Mouse (Mus musculus): ENCODE data around the gene Arhgef3. TPM values are rescaled to one million over a fixed set of nuclear protein-coding genes. Genes with fewer than 3 reads are reported as not detected.

The Arhgef3 gene
- polyA plus RNA-seq, 1 experiment from 2014 or later, result 12.8 TPM

DNA sequence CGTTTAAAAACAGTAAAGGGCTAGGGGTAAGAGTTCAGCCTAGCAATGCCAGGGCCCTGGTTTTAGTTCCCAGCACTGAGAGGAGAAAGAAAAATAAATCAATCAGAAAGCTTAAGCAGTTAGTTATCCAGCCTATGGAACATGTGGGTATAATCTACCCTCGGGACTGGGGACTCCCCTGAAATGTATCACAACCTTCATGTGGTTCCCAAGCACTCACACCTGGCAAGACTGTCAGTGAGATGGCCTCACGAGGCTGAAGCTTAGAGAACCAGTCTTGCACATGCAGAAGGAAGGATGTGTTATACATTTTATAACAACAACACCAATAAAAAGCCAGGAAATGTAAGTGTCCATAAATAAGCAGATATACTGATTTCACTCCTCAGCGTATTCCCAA lies 189.7 kb downstream of the Arhgef3 start:
- Histone ChIP-seq H3K4me1 (replicated peaks; ENCODE audit: control insufficient read depth, insufficient read depth, low read length) (no peaks in the 10 kb centered on the region), H3K9me3 (ENCODE audit: control insufficient read depth, low read length) (no peaks in the 10 kb centered on the region), H3K4me2 (ENCODE audit: low read depth, low read length) (no peak overlapping the region), H3K4me3 (ENCODE audit: low read length) (no peak overlapping the region), H3K9ac (ENCODE audit: low read length) (no peak overlapping the region), H3K27me3 (ENCODE audit: control insufficient read depth, insufficient read depth, low read depth, low read length) (no peaks in the 10 kb centered on the region), H3K27ac (ENCODE audit: low read length) (no peak overlapping the region), H3K36me3 (ENCODE audit: control insufficient read depth, insufficient read depth, low read length) (no peaks in the 10 kb centered on the region)
- 64% methylated on average over 4 of the region's 4 CpGs for WGBS
- ATAC-seq (ENCODE audit: low read depth), result no peak

DNA sequence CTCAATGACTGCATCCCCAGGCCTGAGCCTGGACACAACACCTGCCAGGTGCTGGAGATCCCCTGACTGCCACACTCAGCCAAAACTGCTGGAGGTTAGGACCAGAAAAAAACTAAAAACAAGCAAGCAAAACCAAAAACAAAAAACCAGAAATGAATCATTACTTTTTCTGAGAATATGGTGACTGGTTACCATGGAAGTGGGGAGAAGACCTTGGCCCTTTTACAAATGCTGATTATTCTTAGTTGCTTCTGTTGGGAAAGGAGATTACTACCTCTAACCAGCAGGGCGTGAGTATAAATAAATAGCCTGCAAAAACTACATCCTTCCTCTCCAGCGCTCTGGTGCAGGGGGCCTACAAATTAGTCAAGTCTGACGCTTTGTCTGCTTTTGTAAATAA lies 194.1 kb downstream of the Arhgef3 start:
- Histone ChIP-seq H3K9ac (ENCODE audit: low read length) (no peak overlapping the region), H3K9me3 (ENCODE audit: control insufficient read depth, low read length) (no peaks in the 10 kb centered on the region), H3K27ac (ENCODE audit: low read length) (no peak overlapping the region), H3K27me3 (ENCODE audit: control insufficient read depth, insufficient read depth, low read depth, low read length) (no peaks in the 10 kb centered on the region), H3K4me3 (ENCODE audit: low read length) (no peak overlapping the region), H3K4me2 (ENCODE audit: low read depth, low read length) (no peak overlapping the region), H3K36me3 (ENCODE audit: control insufficient read depth, insufficient read depth, low read length) (no peaks in the 10 kb centered on the region), H3K4me1 (replicated peaks; ENCODE audit: control insufficient read depth, insufficient read depth, low read length) (no peaks in the 10 kb centered on the region)
- no peak for ATAC-seq (ENCODE audit: low read depth)
- 36% methylated on average over 3 of the region's 3 CpGs for WGBS

- no peak overlapping the region for H3K4me3 ChIP-seq (ENCODE audit: low read length)
- H3K27ac ChIP-seq (ENCODE audit: low read length), result no peak overlapping the region
- H3K36me3 ChIP-seq (ENCODE audit: control insufficient read depth, insufficient read depth, low read length), result no peaks in the 10 kb centered on the region
- H3K9me3 ChIP-seq (ENCODE audit: control insufficient read depth, low read length), result no peaks in the 10 kb centered on the region
- no peak for ATAC-seq (ENCODE audit: low read depth)
- no peak overlapping the region for H3K4me2 ChIP-seq (ENCODE audit: low read depth, low read length)
- WGBS, result 72% methylated on average over 4 of the region's 4 CpGs
- no peak overlapping the region for H3K9ac ChIP-seq (ENCODE audit: low read length)
- no peaks in the 10 kb centered on the region for H3K4me1 ChIP-seq (replicated peaks; ENCODE audit: control insufficient read depth, insufficient read depth, low read length)
- H3K27me3 ChIP-seq (ENCODE audit: control insufficient read depth, insufficient read depth, low read depth, low read length), result no peaks in the 10 kb centered on the region
These were observed 196.0 kb downstream of the Arhgef3 start for GRCm38 (mm10) chr14:27310559-27311242.

GRCm38 (mm10) chr14:27312380-27312779 lies 197.7 kb downstream of the Arhgef3 start:
- no peak overlapping the region for H3K9ac ChIP-seq (ENCODE audit: low read length)
- no peaks in the 10 kb centered on the region for H3K4me1 ChIP-seq (replicated peaks; ENCODE audit: control insufficient read depth, insufficient read depth, low read length)
- 62% methylated on average over 1 of the region's 1 CpGs for WGBS
- H3K9me3 ChIP-seq (ENCODE audit: control insufficient read depth, low read length), result no peaks in the 10 kb centered on the region
- no peaks in the 10 kb centered on the region for H3K36me3 ChIP-seq (ENCODE audit: control insufficient read depth, insufficient read depth, low read length)
- no peak for ATAC-seq (ENCODE audit: low read depth)
- no peaks in the 10 kb centered on the region for H3K27me3 ChIP-seq (ENCODE audit: control insufficient read depth, insufficient read depth, low read depth, low read length)
- no peak overlapping the region for H3K4me2 ChIP-seq (ENCODE audit: low read depth, low read length)
- no peak overlapping the region for H3K27ac ChIP-seq (ENCODE audit: low read length)
- no peak overlapping the region for H3K4me3 ChIP-seq (ENCODE audit: low read length)

- WGBS, result 76% methylated on average over 6 of the region's 6 CpGs
- no peak for ATAC-seq (ENCODE audit: low read depth)
- H3K4me3 ChIP-seq (ENCODE audit: low read length), result no peak overlapping the region
- H3K4me1 ChIP-seq (replicated peaks; ENCODE audit: control insufficient read depth, insufficient read depth, low read length), result no peaks in the 10 kb centered on the region
- H3K9me3 ChIP-seq (ENCODE audit: control insufficient read depth, low read length), result no peaks in the 10 kb centered on the region
- H3K36me3 ChIP-seq (ENCODE audit: control insufficient read depth, insufficient read depth, low read length), result no peaks in the 10 kb centered on the region
- no peak overlapping the region for H3K4me2 ChIP-seq (ENCODE audit: low read depth, low read length)
- H3K27me3 ChIP-seq (ENCODE audit: control insufficient read depth, insufficient read depth, low read depth, low read length), result no peaks in the 10 kb centered on the region
- H3K9ac ChIP-seq (ENCODE audit: low read length), result no peak overlapping the region
- H3K27ac ChIP-seq (ENCODE audit: low read length), result no peak overlapping the region
These were observed 201.0 kb downstream of the Arhgef3 start for GRCm38 (mm10) chr14:27315737-27316136.

- WGBS, result 56% methylated on average over 8 of the region's 8 CpGs
- H3K4me3 ChIP-seq (ENCODE audit: low read length), result no peak overlapping the region
- no peaks in the 10 kb centered on the region for H3K36me3 ChIP-seq (ENCODE audit: control insufficient read depth, insufficient read depth, low read length)
- no peak overlapping the region for H3K27ac ChIP-seq (ENCODE audit: low read length)
- H3K27me3 ChIP-seq (ENCODE audit: control insufficient read depth, insufficient read depth, low read depth, low read length), result no peaks in the 10 kb centered on the region
- no peak for ATAC-seq (ENCODE audit: low read depth)
- no peaks in the 10 kb centered on the region for H3K9me3 ChIP-seq (ENCODE audit: control insufficient read depth, low read length)
- H3K4me2 ChIP-seq (ENCODE audit: low read depth, low read length), result no peak overlapping the region
- no peak overlapping the region for H3K9ac ChIP-seq (ENCODE audit: low read length)
- no peaks in the 10 kb centered on the region for H3K4me1 ChIP-seq (replicated peaks; ENCODE audit: control insufficient read depth, insufficient read depth, low read length)
These were observed 202.4 kb downstream of the Arhgef3 start for GRCm38 (mm10) chr14:27317146-27317545.

- ATAC-seq (ENCODE audit: low read depth), result no peak
- Histone ChIP-seq H3K4me1 (replicated peaks; ENCODE audit: control insufficient read depth, insufficient read depth, low read length) (no peaks in the 10 kb centered on the region), H3K27me3 (ENCODE audit: control insufficient read depth, insufficient read depth, low read depth, low read length) (no peaks in the 10 kb centered on the region), H3K36me3 (ENCODE audit: control insufficient read depth, insufficient read depth, low read length) (no peaks in the 10 kb centered on the region), H3K9me3 (ENCODE audit: control insufficient read depth, low read length) (no peaks in the 10 kb centered on the region), H3K27ac (ENCODE audit: low read length) (no peak overlapping the region), H3K4me2 (ENCODE audit: low read depth, low read length) (no peak overlapping the region), H3K4me3 (ENCODE audit: low read length) (no peak overlapping the region), H3K9ac (ENCODE audit: low read length) (no peak overlapping the region)
- 53% methylated on average over 7 of the region's 7 CpGs for WGBS
These were observed 204.7 kb downstream of the Arhgef3 start for GRCm38 (mm10) chr14:27319386-27319785.

- Histone ChIP-seq H3K9ac (ENCODE audit: low read length) (no peak overlapping the region), H3K4me2 (ENCODE audit: low read depth, low read length) (no peak overlapping the region), H3K27ac (ENCODE audit: low read length) (no peak overlapping the region), H3K27me3 (ENCODE audit: control insufficient read depth, insufficient read depth, low read depth, low read length) (no peaks in the 10 kb centered on the region), H3K36me3 (ENCODE audit: control insufficient read depth, insufficient read depth, low read length) (no peaks in the 10 kb centered on the region), H3K9me3 (ENCODE audit: control insufficient read depth, low read length) (no peaks in the 10 kb centered on the region), H3K4me3 (ENCODE audit: low read length) (no peak overlapping the region), H3K4me1 (replicated peaks; ENCODE audit: control insufficient read depth, insufficient read depth, low read length) (0 out of 2 replicates have a peak, but pooled peaks cover 2% of the 10 kb centered on the region)
- 80% methylated on average over 4 of the region's 4 CpGs for WGBS
- ATAC-seq (ENCODE audit: low read depth), result no peak
These were observed 207.3 kb downstream of the Arhgef3 start for GRCm38 (mm10) chr14:27322041-27322440.

DNA sequence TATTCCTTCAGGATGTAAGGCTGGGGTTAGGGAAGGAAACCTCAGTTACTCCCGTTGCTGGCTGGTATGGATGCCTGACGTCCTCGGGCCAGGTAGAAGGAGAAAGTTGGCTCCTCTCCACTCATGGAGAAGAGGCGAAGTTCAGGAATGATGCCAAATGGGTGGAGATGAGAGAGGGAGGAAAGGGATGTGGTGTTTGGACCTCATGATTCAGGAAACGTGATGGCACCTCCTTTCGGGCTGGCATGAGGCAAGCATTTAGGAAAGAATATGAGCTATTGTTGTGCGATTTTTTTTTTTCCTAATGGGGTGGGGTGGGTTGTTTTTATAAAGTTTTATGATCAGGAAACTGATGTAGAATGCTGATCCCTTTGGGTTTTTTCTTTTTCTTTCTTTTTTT lies 210.0 kb downstream of the Arhgef3 start:
- no peaks in the 10 kb centered on the region for H3K36me3 ChIP-seq (ENCODE audit: control insufficient read depth, insufficient read depth, low read length)
- H3K9ac ChIP-seq (ENCODE audit: low read length), result no peak overlapping the region
- H3K4me2 ChIP-seq (ENCODE audit: low read depth, low read length), result no peak overlapping the region
- ATAC-seq (ENCODE audit: low read depth), result no peak
- no peak overlapping the region for H3K27ac ChIP-seq (ENCODE audit: low read length)
- H3K9me3 ChIP-seq (ENCODE audit: control insufficient read depth, low read length), result no peaks in the 10 kb centered on the region
- H3K27me3 ChIP-seq (ENCODE audit: control insufficient read depth, insufficient read depth, low read depth, low read length), result no peaks in the 10 kb centered on the region
- H3K4me3 ChIP-seq (ENCODE audit: low read length), result no peak overlapping the region
- WGBS, result 59% methylated on average over 7 of the region's 7 CpGs
- H3K4me1 ChIP-seq (replicated peaks; ENCODE audit: control insufficient read depth, insufficient read depth, low read length), result 0 out of 2 replicates have a peak, but pooled peaks cover 2% of the 10 kb centered on the region

- no peaks in the 10 kb centered on the region for H3K27me3 ChIP-seq (ENCODE audit: control insufficient read depth, insufficient read depth, low read depth, low read length)
- 71% methylated on average over 6 of the region's 6 CpGs for WGBS
- ATAC-seq (ENCODE audit: low read depth), result no peak
These were observed 210.8 kb downstream of the Arhgef3 start for GRCm38 (mm10) chr14:27325537-27325936.

More at GRCm38 (mm10) chr14:27325537-27325936, 210.8 kb downstream of the Arhgef3 start:
- Histone ChIP-seq H3K36me3 (ENCODE audit: control insufficient read depth, insufficient read depth, low read length) (no peaks in the 10 kb centered on the region), H3K27ac (ENCODE audit: low read length) (no peak overlapping the region), H3K4me3 (ENCODE audit: low read length) (no peak overlapping the region), H3K4me1 (replicated peaks; ENCODE audit: control insufficient read depth, insufficient read depth, low read length) (0 out of 2 replicates have a peak, but pooled peaks cover 2% of the 10 kb centered on the region), H3K4me2 (ENCODE audit: low read depth, low read length) (no peak overlapping the region), H3K9ac (ENCODE audit: low read length) (no peak overlapping the region), H3K9me3 (ENCODE audit: control insufficient read depth, low read length) (no peaks in the 10 kb centered on the region)
